Mouse (Mus musculus): ENCODE results near the gene Ctnnbl1. TPM values are rescaled to one million over a fixed set of nuclear protein-coding genes. Genes with fewer than 3 reads are reported as not detected.
A peak's percentile ranks its signal among the peaks of the same experiment; 100 is the strongest.

Ctnnbl1 gene
- 10 to 100 TPM; 30.1 TPM for total RNA-seq (2021)
- long read RNA-seq, experiment 1, transcript Ctnnbl1-201 (16 exons, 2,442 nt): major isoform, 51 of 96 reads
- long read RNA-seq, experiment 1, partial matches to known transcripts: 36 of 96 reads
- long read RNA-seq, experiment 1, other reads (novel, unspliced or antisense): 9 of 96 reads
- long read RNA-seq, experiment 2, transcript Ctnnbl1-201 (16 exons, 2,442 nt): major isoform, 26 of 59 reads
- long read RNA-seq, experiment 2, partial matches to known transcripts: 2 of 59 reads
- long read RNA-seq, experiment 2, other reads (novel, unspliced or antisense): 31 of 59 reads

DNA sequence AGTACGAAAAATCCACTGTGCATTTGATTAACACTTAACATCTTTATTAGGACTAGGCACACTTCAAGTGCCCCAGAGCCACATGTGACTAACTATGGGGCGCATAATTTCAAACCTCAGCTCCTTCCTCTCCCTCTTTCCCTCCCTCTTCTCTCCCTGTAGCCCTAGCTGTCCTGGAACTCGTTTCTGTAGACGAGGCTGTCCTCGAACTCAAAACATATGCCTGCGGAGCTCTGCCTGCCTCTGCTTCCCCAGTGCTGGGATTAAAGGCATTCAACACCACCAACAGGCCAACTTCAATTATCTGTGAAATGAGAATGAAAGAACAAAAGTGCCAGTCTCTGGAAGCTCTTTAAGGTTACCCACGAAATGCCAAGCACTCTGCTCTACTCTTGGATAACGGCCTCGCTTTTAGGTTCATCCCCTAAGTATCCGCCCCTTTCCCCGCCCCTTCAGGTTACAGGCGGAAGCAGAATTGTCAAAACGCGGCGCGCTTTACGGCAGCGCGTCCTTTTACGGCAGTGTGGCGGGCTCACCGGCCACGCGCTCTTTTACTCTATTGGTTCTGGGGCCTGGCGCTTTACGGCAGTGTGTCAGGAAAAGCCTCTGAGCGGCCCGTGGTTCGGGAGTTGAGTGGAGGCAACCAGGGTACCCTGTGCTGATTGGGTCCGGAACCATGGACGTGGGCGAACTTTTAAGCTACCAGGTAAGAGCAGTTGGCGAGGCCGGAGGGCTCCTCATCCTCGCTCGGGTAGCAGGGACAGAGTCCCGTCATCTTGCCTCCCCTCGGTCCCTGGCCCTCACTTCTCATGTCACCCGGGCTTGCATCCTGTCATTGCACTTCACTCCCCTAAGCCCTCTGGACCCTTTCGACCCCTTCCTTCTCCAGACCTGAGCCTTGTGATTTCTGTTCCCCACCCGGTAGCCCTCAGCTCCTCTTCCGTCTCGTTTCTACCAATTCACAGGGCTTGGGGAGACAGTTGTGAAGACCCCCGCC is at the start of gene Ctnnbl1:
Ctnnbl1 (plus strand) TSS at position 548 of the 997 bp plus-strand sequence.
- H3K27ac ChIP-seq: peak within 1 kb of the TSS; percentile 85
- intact Hi-C loops (cut with DNase I): loop anchor here (5.0 kb wide), 1 partner anchor 290 kb away; the partner anchor contains the start of genes Rprd1b and Tti1
- peak; percentile 16; the same call in 1 of the 2 replicates for TF ChIP-seq CTCF (IDR thresholded peaks at IDR 0.05)
- peak; percentile 100 for DNase-seq (ENCODE audit: extremely low spot score in 1 of 2, low spot score in 2 of 2)
- H3K4me3 ChIP-seq: peak within 1 kb of the TSS; percentile 69

DNA sequence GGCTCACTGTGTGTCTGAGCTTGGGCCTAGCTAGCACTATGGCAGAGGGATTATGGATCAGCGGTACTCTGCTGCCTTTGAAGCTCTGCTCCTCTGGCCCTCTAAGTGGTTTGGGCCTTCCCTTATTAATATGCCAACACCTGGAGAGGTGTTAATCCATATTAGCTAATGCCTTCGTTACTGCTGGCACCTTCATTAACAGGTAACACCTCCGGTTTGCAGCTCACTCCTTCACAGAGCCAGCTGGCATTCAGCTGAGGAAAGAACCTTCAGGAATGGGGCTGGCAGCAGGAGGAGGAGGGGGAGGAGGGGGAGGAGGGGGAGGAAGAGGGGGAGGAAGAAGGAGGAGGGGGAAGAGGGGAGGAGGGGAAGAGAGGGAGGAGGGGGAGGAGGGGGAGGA is 49.7 kb upstream of the Ctnnbl1 start:
- intact Hi-C loops (cut with DNase I): no loop called here
- TF ChIP-seq CTCF (IDR thresholded peaks at IDR 0.05): no peak
- DNase-seq (ENCODE audit: extremely low spot score in 1 of 2, low spot score in 2 of 2): no peak
- Histone ChIP-seq H3K27ac (no peak overlapping the region), H3K4me3 (no peak overlapping the region)

DNA sequence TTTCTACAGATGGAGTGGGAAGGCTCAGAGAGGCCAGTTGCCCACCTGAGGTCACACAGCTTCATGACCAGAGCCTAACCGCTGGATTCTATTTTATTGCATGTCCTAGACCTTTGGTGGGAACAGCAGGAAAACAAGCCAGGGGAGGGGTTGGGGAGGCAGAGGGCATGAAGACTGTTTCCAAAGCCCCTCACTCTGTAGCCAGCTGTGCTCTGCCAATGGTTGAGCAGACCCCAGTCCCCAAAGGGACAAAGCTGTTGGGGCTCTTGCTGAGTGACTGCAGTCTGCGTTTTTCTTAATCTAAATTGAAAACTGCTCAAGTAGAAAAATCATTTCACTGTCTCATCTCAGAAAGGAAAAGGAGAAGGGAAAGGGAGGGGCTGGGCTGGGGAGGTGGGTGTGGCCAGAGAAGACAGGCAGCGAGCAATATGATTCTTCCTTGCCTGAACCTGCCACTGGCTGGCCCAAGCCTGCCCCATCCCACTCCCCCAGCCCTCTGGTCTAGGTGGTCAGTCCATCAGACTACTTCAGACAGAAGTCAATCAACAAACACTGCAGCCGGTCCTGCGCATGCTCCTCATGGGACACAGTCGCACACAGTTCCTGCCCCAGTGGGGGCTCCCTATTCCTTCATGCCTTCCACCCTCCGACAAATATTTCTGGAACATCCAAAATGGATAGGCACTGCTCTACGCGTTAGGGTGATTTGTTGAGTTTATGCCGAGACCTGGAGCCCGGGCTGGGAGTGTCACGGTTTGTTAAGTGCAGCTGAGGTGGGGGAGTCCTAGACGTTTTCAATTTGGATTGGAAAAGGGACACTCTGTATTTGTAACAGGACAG is 45.7 kb upstream of the Ctnnbl1 start:
- intact Hi-C loops (cut with DNase I): no loop called here
- H3K27ac ChIP-seq: no peak overlapping the region
- no peak for DNase-seq (ENCODE audit: extremely low spot score in 1 of 2, low spot score in 2 of 2)

DNA sequence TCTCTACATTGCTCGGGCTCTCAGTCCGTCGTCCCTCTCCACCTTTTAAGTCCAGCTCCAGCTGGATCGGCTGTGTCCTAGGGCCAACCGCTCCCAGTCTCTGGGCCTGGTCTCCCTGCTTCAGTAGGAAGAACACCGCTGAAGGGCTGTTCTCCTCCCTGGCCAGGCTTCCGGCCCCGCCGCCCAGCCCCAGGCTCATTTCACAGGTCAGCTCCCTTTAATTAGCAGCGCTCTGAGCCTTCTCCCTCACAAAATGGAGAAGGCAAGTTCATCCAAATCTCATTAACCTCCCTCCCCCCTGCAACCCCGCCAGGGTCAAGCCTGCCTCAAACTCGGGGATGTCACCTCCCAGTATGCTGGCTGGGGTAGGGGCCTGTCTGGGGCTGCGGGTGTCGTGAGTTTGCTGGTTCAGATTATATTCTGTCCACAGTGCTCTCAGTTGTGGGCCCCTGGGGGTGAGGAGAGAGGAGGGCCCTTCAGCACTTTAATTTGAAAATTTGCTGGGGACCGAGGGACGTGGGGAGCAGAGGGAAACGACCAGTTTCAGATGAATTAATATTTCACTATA is 44.8 kb upstream of the Ctnnbl1 start:
- DNase-seq (ENCODE audit: extremely low spot score in 1 of 2, low spot score in 2 of 2): no peak
- TF ChIP-seq CTCF (IDR thresholded peaks at IDR 0.05): no peak
- H3K27ac ChIP-seq: no peak overlapping the region
- H3K4me3 ChIP-seq: no peak overlapping the region
- intact Hi-C loops (cut with DNase I): no loop called here

More for the DNA sequence above, 45.7 kb upstream of the Ctnnbl1 start:
- H3K4me3 ChIP-seq: no peak overlapping the region
- TF ChIP-seq CTCF (IDR thresholded peaks at IDR 0.05): no peak

DNA sequence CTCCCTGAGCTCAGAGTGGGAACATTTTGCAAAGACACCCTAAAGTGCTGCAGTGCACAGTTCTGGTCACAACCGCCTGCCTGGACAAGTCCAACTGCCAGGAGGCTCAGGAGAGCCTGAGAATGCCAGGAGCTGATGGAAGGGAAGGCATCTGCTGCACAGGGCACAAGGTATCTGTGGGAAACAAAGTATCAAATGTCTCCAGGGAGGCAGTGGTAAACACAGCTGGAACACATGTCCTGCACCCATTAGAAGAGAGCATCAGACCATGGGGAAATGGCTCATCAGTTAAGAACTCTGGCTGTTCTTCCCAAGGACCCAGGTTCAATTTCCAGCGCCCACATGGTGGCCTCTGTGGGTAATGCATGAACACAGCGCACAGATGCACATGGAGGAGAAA is 43.6 kb upstream of the Ctnnbl1 start:
- no peak for DNase-seq (ENCODE audit: extremely low spot score in 1 of 2, low spot score in 2 of 2)
- intact Hi-C loops (cut with DNase I): no loop called here
- Histone ChIP-seq H3K27ac (no peak overlapping the region), H3K4me3 (no peak overlapping the region)
- no peak for TF ChIP-seq CTCF (IDR thresholded peaks at IDR 0.05)

DNA sequence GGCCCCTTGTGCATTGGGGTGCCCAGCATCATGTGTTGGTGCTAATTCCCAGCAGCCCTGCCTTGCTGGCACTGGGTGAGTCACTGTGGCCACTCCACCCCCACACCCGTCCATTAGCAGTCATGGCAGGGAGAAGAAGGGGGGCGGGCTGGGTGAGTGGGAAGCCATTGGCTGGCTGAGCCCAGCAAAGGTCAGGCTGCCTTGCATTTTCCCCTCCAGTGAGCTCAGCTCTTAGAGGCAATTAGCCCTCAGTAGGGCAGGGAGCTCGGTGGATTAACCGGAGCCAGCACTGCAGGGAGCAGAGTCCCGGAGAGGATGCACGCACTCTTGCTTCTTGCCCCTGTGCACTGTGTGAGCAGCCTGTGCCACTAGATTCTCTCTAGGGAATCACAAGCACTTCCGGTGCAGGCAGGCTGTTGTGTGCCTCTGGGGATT is 40.9 kb upstream of the Ctnnbl1 start:
- no peak for TF ChIP-seq CTCF (IDR thresholded peaks at IDR 0.05)
- no peak overlapping the region for H3K27ac ChIP-seq
- DNase-seq (ENCODE audit: extremely low spot score in 1 of 2, low spot score in 2 of 2): peak; percentile 36 to 62
- intact Hi-C loops (cut with DNase I): no loop called here
- no peak overlapping the region for H3K4me3 ChIP-seq

DNA sequence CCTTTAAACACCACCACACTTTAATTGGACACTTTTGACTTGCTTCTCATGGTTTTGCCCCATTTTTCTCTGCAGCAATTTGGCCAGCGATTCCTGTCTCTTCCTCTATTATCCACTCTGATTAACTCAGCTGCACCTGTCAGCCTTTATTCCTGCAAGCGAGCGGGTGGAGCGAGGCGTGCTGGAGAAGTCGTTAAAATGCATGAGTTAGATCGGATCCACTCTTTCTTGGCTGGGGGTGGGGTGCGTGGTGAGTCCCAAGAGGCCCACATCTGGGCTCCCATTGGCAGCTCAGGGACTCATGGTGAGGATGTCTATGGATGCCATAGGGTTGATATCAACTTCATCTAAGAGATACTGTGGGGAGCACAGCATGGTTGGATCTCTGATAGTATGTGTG is 34.0 kb upstream of the Ctnnbl1 start:
- intact Hi-C loops (cut with DNase I): no loop called here
- TF ChIP-seq CTCF (IDR thresholded peaks at IDR 0.05): no peak
- Histone ChIP-seq H3K4me3 (no peak overlapping the region), H3K27ac (no peak overlapping the region)
- DNase-seq (ENCODE audit: extremely low spot score in 1 of 2, low spot score in 2 of 2): peak in 1 of 2 experiments; percentile 14

DNA sequence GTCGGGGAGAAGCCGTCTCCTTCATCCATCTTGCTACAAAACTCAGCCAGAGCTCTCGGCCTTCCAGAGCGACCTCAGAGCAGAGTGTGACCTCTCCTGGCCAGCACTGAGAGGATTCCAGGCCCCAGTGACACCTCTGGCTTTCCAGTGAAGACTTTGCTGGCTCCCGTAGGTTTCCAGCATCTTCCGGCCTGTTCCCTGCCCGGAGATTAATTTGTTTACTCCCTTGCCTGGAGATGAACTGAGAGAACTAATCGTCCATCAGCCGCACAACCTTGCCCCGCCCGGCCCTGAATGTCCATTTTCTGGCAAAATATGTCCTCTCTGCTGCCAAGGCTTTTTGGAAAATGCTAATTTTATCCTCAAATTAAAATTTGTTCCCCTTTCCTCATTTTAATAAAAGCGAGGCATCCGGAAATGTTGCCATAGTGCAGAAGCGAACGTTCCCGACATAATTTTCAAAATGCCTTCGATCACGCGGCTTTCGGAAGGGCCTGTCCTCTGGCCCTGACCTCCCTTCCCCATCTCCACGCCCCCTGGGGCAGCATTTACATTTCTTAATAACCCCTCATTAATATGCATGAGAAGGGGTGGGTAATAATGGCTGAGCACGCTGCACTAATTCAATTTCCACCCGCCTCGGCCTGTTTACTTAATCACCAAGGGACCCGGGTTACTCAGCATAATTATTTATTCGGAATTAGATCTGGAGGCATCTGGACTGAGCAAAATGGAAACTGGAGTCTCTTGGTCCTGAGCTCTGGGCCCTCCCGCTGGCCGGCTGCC is 32.0 kb upstream of the Ctnnbl1 start:
- H3K4me3 ChIP-seq: no peak overlapping the region
- no peak for TF ChIP-seq CTCF (IDR thresholded peaks at IDR 0.05)
- no peak overlapping the region for H3K27ac ChIP-seq
- intact Hi-C loops (cut with DNase I): no loop called here
- peak in 1 of 2 experiments; percentile 14 for DNase-seq (ENCODE audit: extremely low spot score in 1 of 2, low spot score in 2 of 2)

DNA sequence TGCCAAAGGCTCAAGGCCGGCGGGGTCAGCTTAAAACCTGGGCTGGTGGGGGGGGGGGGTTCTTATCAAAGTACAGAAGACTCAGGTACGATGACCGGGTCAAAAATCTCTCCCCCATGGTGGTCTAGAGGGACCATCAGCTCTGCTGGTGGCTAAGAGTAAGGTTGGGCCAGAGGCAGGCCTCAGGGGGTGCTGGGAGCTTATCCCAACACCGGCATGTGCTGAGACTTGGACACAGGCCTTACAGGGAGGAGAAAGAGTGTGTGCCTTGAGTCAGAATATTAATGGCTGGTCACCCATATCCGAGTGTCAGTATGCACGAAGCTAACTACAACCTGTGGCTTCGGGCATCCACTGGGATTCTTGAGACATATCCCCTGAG is 31.4 kb upstream of the Ctnnbl1 start:
- Histone ChIP-seq H3K4me3 (no peak overlapping the region), H3K27ac (no peak overlapping the region)
- intact Hi-C loops (cut with DNase I): no loop called here
- TF ChIP-seq CTCF (IDR thresholded peaks at IDR 0.05): no peak
- DNase-seq (ENCODE audit: extremely low spot score in 1 of 2, low spot score in 2 of 2): no peak

DNA sequence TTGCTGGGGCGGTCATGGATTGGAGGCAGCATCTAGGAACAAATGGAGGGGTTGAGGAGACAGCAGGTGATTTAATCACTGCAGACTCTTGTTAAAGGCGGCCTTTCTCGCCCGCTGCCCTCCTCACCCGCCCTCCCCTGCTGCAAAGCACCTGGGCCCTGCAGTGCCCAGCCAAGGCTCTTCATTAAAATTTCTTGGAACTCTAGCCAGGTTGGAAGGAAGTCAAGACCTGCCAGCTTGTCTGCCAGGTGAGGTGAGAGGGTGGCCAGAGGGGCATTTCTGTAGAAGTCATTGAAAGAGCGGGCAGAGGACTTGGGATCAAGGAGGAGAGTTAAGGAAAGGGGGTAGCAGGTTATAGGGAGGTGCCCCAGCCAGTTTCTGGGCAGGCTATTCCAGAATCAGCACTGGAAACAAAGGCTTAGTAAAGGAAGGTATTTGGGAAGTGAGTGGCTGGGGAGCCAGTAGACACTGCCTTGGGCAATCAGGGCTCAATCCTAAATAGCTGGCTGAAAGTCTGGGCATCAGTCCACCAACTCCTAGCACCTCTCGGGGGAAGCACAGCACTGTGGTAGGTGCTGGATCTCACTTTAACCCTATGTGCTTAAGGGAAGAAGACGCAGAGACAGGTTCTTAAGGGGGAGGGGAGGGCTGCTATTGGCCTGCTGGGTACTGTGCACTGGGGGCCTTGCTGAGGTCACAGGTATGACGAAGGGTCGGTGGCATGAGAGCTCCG is 29.8 kb upstream of the Ctnnbl1 start:
- intact Hi-C loops (cut with DNase I): no loop called here
- H3K27ac ChIP-seq: no peak overlapping the region
- TF ChIP-seq CTCF (IDR thresholded peaks at IDR 0.05): no peak
- no peak overlapping the region for H3K4me3 ChIP-seq
- no peak for DNase-seq (ENCODE audit: extremely low spot score in 1 of 2, low spot score in 2 of 2)

All from left cerebral cortex, adult 2 months (tissue).